Mouse (Mus musculus) forebrain, postnatal 0 days (tissue): ENCODE data around the gene En1. TPM values are rescaled to one million over a fixed set of nuclear protein-coding genes. Genes with fewer than 3 reads are reported as not detected.
A peak's percentile ranks its signal among the peaks of the same experiment; 100 is the strongest.

Source experiments
- ATAC-seq: fragments of 200-750 bp; cut with Nextera tagmentation; 2 replicates; pipeline ENCODE4 v1.8.0; 2017; ENCODE audit warnings: mild to moderate bottlenecking, moderate library complexity
- DNase-seq: peaks from one replicate; pipeline ENCODE4 v3.0.0-alpha.2; 2015
- H3K27ac ChIP-seq: fragments of 300-500 bp; sonication (generic); 2 replicates; pipeline ENCODE4 v1.5.1; 2014; ENCODE audit warnings: low read depth, mild to moderate bottlenecking, antibody characterized with exemption, low read length, moderate library complexity, mixed read lengths
- H3K27me3 ChIP-seq: fragments of 300-500 bp; sonication (generic); 2 replicates; pipeline ENCODE4 v1.6.1; 2014; ENCODE audit warnings: mild to moderate bottlenecking, low read length, mixed read lengths; ENCODE audit not compliant: insufficient read depth
- H3K36me3 ChIP-seq: fragments of 300-500 bp; sonication (generic); 2 replicates; pipeline ENCODE4 v1.6.1; 2014; ENCODE audit warnings: mild to moderate bottlenecking, moderate library complexity; ENCODE audit not compliant: insufficient read depth
- H3K4me1 ChIP-seq: fragments of 300-500 bp; sonication (generic); 2 replicates; pipeline ENCODE4 v1.6.1; 2014; ENCODE audit warnings: antibody characterized with exemption; ENCODE audit not compliant: insufficient read depth
- H3K4me2 ChIP-seq: fragments of 300-500 bp; sonication (generic); 2 replicates; pipeline ENCODE4 v1.6.1; 2014; ENCODE audit warnings: low read depth, mild to moderate bottlenecking, moderate library complexity
- H3K4me3 ChIP-seq: fragments of 300-500 bp; sonication (generic); 2 replicates; pipeline ENCODE4 v1.5.1; 2014; ENCODE audit warnings: low read depth, low read length, mixed read lengths
- H3K9ac ChIP-seq: fragments of 300-500 bp; sonication (generic); 2 replicates; pipeline ENCODE4 v1.6.1; 2014; ENCODE audit warnings: mild to moderate bottlenecking
- H3K9me3 ChIP-seq: fragments of 300-500 bp; sonication (generic); 2 replicates; pipeline ENCODE4 v1.6.1; 2016; ENCODE audit warnings: low read length
- CTCF ChIP-seq: sonication (generic); IDR thresholded peaks from 2 replicates; pipeline ENCODE4 v1.5.1; 2016; ENCODE audit warnings: antibody characterized with exemption, control low read depth, low read depth
- WGBS: fragments of 180-500 bp; shearing (Covaris S2); extraction: QIAGEN DNeasy Blood & Tissue Kit; methylation state at CpG from one replicate; pipeline ENCODE4 v1.1.7; 2014; 5-methylcytosine and 5-hydroxymethylcytosine counted together
- polyA plus RNA-seq: library from polyadenylated mRNA; unstranded; fragments of >200 nt; fragmentation: Nextera tagmentation; extraction: Ambion mirVana; gene quantifications from 2 replicates; pipeline ENCODE4 v1.2.1, GENCODE M21; 2015
- total RNA-seq: library from RNA; depleted of rRNA; stranded (reverse); fragments of >200 nt; gene quantifications from 2 replicates; pipeline ENCODE4 v1.2.3, GENCODE M21; 2014

En1 gene
- total and polyA plus RNA-seq, 2 experiments from 2014 or later: 0.18 to 0.29 TPM

DNA sequence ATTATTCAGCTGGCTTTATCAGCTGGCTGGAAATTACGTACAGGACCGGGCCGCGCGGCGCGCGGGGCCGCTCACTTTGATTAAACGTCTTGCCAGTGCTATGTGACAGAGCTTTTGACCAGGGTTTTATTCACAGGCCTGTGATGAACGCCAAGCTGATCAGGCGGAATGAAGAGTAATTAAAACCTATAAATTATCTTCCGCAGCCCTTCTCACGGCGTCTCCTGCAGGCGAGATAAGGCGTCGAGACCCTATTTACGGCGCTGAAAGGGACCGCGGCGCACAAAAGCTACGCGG, 2.1 kb upstream of the En1 start:
- 1% methylated on average over 25 of the region's 25 CpGs for WGBS
- no peaks in the 10 kb centered on the region for H3K36me3 ChIP-seq
- no peak overlapping the region for H3K4me3 ChIP-seq
- no peak overlapping the region for H3K27ac ChIP-seq
- TF ChIP-seq CTCF: no peak
- DNase-seq: peak; percentile 33
- no peak overlapping the region for H3K4me2 ChIP-seq
- H3K27me3 ChIP-seq: peaks cover 72% of the 10 kb centered on the region
- H3K9me3 ChIP-seq: no peaks in the 10 kb centered on the region
- H3K9ac ChIP-seq: no peak overlapping the region
- no peak for ATAC-seq
- H3K4me1 ChIP-seq: 0 out of 2 replicates have a peak, but pooled peaks cover 2% of the 10 kb centered on the region

DNA sequence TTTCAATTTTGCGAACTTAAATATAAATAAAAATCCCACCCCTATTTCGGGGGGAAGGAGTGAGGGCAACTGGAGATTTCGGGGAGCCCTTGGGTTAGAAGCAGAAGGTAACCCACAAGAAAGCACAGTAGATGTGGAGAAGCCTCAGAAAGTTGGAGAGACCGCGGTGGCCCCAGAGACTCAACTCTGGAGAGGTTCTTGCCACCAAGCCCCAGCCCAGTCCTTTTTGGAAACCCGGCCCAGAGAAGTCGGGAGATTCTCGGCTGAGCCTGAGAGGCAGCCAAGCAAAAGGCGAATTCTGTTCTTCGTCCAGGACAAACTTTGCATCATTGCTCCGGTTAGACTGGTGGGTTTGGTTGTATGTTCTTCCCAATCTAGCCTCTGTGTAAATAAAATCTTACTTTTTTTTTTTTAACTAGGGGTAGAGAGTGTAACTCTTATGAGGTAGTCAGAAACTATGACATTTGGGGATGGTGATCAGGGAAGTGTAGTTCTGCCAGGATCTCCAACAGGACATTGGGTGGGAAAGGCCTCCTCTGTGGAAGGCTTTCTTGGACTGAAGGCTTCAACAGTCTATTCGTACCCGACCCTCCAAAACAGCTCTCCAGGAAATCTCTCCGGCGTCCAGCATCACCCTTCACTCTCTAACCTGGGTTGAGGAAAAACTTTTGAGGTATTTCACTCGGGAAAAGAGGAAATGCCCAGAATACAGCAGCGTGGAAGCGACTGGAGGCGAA, 1.5 kb upstream of the En1 start:
- peak; percentile 50 for DNase-seq
- no peak overlapping the region for H3K9ac ChIP-seq

DNA sequence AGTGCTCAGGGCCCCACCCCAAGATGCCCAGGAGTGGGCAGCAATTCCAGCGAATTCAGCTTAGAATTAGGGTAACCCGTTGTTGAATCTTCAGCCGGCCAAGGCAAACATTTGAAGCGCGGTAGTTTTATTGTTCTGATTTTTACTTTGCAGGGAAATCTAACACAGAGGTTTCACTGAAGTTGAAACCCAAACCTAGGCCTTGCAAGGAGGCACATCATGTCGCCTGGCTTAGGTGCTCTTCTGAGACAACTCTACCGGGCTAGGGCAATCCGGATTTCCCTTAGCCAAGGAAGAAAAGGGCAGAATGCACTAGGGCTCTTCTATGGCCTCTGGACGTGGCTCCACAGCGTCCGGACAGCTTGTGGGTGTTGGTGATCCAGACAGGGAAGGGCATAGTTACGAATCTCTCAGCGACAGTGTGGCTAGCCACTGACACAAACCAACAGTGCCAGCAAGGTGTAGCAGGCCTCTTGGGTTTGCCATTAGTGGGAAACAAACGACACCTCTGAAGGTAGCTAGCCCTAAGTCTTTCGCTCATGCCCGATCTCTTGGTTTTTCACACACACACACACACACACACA, 873 bp upstream of the En1 start:
- DNase-seq: no peak
- WGBS: 2% methylated on average over 16 of the region's 16 CpGs
- no peak overlapping the region for H3K4me3 ChIP-seq

More for the DNA sequence above, 1.5 kb upstream of the En1 start:
- Histone ChIP-seq H3K36me3 (no peaks in the 10 kb centered on the region), H3K4me2 (no peak overlapping the region), H3K4me1 (0 out of 2 replicates have a peak, but pooled peaks cover 2% of the 10 kb centered on the region), H3K9me3 (no peaks in the 10 kb centered on the region), H3K4me3 (no peak overlapping the region), H3K27ac (no peak overlapping the region), H3K27me3 (peaks cover 72% of the 10 kb centered on the region)
- TF ChIP-seq CTCF: no peak
- no peak for ATAC-seq
- 2% methylated on average over 19 of the region's 19 CpGs for WGBS

DNA sequence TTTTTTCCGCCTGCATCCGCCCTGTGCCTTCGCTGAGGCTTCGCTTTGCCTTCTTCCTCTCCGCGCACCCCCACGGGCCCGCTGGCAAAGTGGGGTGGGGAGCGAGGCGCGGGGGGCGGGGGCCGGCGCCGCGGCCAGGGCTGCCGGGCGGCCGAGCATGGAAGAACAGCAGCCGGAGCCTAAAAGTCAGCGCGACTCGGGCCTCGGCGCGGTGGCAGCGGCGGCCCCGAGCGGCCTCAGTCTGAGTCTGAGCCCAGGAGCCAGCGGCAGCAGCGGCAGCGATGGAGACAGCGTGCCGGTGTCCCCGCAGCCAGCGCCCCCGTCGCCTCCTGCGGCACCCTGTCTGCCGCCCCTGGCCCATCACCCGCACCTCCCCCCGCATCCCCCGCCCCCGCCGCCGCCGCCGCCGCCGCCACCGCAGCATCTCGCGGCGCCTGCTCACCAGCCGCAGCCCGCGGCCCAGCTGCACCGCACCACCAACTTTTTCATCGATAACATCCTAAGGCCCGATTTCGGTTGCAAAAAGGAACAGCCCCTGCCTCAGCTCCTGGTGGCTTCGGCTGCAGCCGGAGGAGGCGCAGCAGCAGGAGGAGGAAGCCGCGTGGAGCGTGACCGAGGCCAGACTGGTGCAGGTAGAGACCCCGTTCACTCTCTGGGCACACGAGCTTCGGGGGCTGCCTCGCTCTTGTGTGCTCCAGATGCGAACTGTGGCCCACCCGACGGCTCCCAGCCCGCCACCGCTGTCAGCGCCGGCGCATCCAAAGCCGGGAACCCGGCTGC, 848 bp downstream of the En1 start:
- H3K9ac ChIP-seq: no peak overlapping the region; the same call in 1 of the 2 replicates
- H3K4me3 ChIP-seq: peak overlapping the region; percentile 28
- H3K9me3 ChIP-seq: no peaks in the 10 kb centered on the region
- DNase-seq (peak; percentile 35), ATAC-seq (peak; percentile 18; the same call in 1 of the 2 replicates)
- H3K27ac ChIP-seq: no peak overlapping the region
- 0 out of 2 replicates have a peak, but pooled peaks cover 2% of the 10 kb centered on the region for H3K4me1 ChIP-seq
- TF ChIP-seq CTCF: no peak
- 2% methylated on average over 61 of the region's 83 CpGs for WGBS
- peaks cover 63% of the 10 kb centered on the region for H3K27me3 ChIP-seq
- H3K4me2 ChIP-seq: peak overlapping the region; percentile 57
- H3K36me3 ChIP-seq: no peaks in the 10 kb centered on the region

More for the DNA sequence above, 873 bp upstream of the En1 start:
- ATAC-seq: no peak
- Histone ChIP-seq H3K4me1 (0 out of 2 replicates have a peak, but pooled peaks cover 2% of the 10 kb centered on the region), H3K9ac (no peak overlapping the region), H3K4me2 (no peak overlapping the region), H3K36me3 (no peaks in the 10 kb centered on the region), H3K27me3 (peaks cover 70% of the 10 kb centered on the region), H3K9me3 (no peaks in the 10 kb centered on the region), H3K27ac (no peak overlapping the region)
- TF ChIP-seq CTCF: no peak

DNA sequence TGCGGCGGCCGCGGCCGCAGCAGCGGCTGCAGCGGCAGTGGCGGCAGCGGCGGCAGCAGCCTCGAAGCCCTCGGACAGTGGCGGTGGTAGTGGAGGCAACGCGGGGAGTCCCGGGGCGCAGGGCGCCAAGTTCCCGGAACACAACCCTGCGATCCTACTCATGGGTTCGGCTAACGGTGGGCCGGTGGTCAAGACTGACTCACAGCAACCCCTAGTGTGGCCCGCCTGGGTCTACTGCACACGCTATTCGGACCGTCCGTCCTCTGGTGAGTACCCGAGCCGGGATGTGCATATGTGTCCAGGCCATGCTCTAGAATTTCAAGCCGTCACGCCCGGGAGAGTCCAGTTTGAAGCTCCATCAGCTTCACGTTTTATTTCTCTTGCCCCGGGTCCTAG, 1.4 kb downstream of the En1 start:
- ATAC-seq (0 out of 2 replicates have a peak, but pooled peaks have one; percentile 3), DNase-seq (peak; percentile 33)
- Histone ChIP-seq H3K9me3 (no peaks in the 10 kb centered on the region), H3K4me2 (peak overlapping the region; percentile 57), H3K9ac (no peak overlapping the region), H3K4me1 (0 out of 2 replicates have a peak, but pooled peaks cover 2% of the 10 kb centered on the region), H3K27ac (no peak overlapping the region), H3K36me3 (no peaks in the 10 kb centered on the region), H3K4me3 (0 out of 2 replicates have a peak overlapping the region, but pooled peaks have one; percentile 28), H3K27me3 (peaks cover 63% of the 10 kb centered on the region)
- WGBS: under 1% methylated on average over 35 of the region's 35 CpGs
- TF ChIP-seq CTCF: no peak

DNA sequence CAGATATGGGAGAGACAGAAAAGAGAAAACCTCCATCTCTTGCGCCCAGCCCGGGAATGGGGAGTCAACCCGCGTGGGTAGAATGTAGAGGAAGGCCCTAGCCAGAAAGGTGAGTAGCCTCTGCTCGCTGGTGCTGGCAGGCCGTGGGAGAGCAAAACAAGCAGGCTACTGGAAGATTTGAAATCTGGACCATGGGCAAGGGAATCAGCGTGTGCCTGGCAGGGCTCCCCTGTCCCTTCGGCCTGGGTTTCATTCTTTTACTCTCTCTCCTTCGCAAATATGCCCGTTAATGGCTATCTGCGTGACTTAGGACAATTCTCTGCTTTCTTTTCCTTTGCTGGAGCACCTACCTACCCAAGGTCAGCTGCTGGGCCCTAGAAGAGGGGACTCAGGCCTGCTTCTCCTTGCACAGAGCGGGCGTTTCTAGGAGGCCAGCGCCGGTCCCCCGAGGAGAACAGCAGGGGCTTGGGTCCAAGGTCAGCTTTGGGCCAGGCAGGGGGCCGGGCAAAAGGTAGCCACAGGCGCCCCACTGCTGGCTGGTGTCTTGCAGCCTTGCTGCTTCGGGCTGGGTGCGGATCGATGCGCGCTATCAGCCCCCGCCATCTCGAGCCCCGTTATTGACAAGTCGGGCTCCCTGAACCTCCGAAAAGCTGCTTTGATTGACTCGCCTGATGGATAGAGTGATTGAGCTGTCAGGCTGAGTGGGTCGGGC, 2.4 kb downstream of the En1 start:
- TF ChIP-seq CTCF: no peak
- H3K4me2 ChIP-seq: no peak overlapping the region
- WGBS: 8% methylated on average over 30 of the region's 30 CpGs
- no peak overlapping the region for H3K4me3 ChIP-seq
- no peaks in the 10 kb centered on the region for H3K36me3 ChIP-seq
- H3K27ac ChIP-seq: no peak overlapping the region
- DNase-seq (no peak), ATAC-seq (no peak)
- no peak overlapping the region for H3K9ac ChIP-seq
- H3K9me3 ChIP-seq: no peaks in the 10 kb centered on the region
- H3K4me1 ChIP-seq: 0 out of 2 replicates have a peak, but pooled peaks cover 2% of the 10 kb centered on the region
- H3K27me3 ChIP-seq: peaks cover 63% of the 10 kb centered on the region
